Mouse (Mus musculus): ENCODE data around the gene Btbd19.

Gene Btbd19

DNA sequence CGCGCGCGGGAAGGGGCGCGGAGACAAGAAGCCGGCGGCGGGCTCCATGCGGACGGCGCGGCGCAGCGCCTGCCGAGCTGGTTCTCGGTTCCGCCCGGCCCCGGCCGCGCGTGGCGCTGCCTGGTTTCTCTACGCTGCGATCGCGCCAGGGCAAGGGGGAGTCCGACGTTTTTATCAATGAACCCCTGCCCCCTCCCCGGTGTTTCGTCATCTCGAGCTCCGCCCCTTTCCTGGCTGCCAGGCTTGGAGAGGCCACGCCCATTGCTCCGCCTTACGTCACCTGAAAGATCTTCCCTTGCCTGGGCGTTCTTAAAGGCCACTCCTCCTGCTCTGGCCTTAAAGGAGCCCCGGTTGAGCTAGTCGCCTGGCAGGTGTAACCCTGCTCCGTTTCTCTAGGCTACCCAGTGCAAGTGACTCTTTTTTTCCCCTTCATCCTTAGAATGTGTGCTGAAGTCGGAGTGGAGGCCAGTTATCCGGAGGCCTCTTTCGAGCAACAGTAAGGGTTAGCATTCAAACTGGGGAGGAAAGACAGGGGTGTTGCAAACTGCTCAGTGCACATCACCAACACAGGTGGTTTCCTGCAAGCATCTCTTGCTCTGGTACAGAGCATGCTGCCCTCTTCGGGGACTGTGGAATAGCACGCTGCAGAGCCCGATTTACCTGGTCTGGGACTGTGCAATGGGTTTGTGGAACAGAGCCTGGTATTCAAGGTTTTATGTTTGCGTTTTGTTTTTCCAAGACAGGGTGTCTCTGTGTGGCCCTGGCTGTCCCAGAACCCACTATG lies 8.5 kb upstream of the Btbd19 start, which contains the start of gene Plk3:
Gene Plk3 (minus strand): TSS at position 147 of the 784 bp plus-strand sequence.
- DNase-seq (ENCODE audit: low spot score), result peak; percentile 99

GRCm38 (mm10) chr4:117133366-117133796 lies 7.9 kb upstream of the Btbd19 start:
- DNase-seq (ENCODE audit: low spot score), result no peak

DNA sequence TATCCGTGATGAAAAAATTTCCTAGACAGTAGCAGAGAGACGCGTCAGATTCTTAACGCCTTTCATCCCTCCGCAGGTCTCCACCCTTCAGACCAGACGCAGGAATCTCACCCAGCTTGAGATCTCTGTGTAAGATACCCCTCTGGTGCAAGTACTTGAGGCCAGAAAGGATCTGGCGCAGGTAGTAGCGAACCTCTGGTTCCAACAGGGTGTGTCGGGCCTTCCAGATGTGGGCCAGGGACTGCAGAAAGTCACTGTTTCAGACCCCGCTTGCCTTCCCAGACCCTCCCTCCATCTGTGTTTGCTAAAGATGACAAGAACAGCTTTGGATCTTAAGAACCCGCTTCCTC lies 7.2 kb upstream of the Btbd19 start:
- DNase-seq (ENCODE audit: low spot score), result no peak

- peak; percentile 80 for DNase-seq (ENCODE audit: low spot score)
These were observed 6.6 kb upstream of the Btbd19 start for GRCm38 (mm10) chr4:117131890-117132793.

GRCm38 (mm10) chr4:117131198-117131597 lies 5.7 kb upstream of the Btbd19 start:
- DNase-seq (ENCODE audit: low spot score), result no peak

GRCm38 (mm10) chr4:117130790-117131189 lies 5.3 kb upstream of the Btbd19 start:
- no peak for DNase-seq (ENCODE audit: low spot score)

DNA sequence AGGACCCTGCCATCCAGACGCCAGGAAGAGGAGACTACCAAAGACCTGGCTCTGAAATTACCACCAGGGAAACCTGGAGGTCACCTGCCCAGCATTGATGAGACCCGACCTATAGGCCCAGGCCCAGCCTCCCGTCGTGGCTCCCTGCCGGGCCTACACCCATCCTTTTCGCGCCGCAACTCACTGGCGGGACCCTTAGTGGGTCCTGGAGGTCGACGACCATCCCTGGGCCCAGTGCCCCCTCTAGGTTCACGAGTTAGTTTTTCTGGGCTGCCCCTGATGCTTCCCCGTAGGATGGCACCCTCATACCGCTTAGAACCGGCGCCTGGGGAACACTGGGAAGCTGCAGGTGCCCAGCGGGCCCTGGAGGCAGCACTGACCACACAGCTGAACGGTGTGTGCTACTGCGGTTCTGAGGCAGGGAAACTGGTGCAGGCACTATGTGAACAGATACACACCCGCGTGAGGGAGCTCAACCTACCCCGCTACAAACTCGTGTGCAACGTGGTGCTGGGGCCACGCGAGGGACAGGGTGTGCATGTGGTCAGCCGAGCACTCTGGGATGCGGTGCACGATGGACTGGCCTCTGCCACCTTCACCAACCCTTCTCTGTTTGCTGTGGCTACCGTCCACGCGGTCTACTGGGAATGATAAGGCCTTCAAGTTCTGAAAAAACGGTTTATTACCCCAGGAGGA lies 2.6 kb upstream of the Btbd19 start:
- no peak for DNase-seq (ENCODE audit: low spot score)

- DNase-seq (ENCODE audit: low spot score), result no peak
These were observed 1.3 kb upstream of the Btbd19 start, which contains the start of gene Tctex1d4 for GRCm38 (mm10) chr4:117126675-117127290. Tctex1d4 (plus strand) TSS chr4:117126794.

- peak; percentile 72 for DNase-seq (ENCODE audit: low spot score)
These were observed 567 bp upstream of the Btbd19 start for GRCm38 (mm10) chr4:117125910-117126674.

GRCm38 (mm10) chr4:117124518-117125347 lies 792 bp downstream of the Btbd19 start:
- no peak for DNase-seq (ENCODE audit: low spot score)

DNA sequence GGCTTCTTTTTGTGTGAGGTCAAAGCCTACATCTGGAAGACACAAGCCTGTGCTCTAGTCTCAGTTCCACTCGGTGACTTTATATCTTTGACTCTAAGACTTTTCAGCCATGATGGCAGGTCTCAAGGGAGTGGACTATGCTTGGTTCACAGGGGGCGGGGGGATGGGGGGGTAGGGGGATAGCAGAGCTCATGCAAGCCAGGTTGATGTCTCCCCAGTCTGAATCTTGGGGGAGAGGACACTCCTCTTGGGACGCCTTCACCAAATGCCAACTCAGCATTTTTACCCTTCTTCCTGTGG lies 1.4 kb downstream of the Btbd19 start:
- DNase-seq (ENCODE audit: low spot score), result no peak

DNA sequence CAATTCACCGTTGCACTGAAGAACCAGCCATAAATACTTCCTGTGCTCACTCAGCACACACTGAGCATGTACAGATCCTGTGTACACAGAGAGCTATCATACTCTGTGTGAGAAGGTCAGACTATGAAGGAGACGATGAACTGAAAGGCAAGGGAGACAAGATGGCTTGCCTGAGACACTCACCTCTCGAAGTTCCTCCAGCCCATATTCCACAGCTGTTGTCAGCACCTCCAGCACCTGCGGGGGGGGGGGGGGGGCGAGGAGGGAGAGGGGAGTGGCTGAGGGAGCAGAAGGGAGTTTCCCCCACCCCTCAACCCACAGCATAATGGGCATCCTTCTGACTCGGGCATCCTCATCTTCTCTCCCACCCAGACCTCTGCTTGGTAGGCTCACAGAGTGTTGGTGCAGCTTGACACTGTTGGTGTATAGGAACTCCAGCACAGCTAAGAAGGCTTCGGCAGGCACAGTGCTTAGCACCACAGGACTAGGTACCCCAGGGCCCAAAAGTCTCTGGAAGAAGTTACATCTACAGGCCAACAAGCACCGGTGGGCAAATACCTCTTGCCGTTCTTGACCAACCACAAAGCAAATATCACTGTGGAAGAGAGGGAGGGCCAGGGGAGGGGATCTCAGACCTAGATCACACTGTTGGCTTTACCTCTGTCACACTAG lies 1.8 kb downstream of the Btbd19 start:
- no peak for DNase-seq (ENCODE audit: low spot score)

DNA sequence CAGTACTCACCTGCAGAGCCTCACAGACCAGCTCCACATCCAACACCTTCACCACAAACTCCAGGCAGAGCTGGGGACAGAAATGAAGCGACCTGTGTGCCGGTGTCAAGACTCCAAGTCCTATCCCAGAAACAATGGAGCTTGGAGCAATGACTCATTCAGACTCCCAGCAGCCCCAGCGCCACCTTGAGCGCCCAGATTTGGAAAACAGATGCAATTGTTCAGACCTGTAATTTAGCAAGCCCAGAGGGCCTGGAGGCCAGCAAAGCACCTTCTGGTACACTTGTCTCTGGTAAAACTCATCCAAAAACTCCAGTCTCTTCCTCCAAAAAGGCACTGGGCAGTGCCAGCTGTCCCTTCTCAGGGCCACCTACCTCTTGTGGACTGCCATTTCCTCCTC lies 3.3 kb downstream of the Btbd19 start:
- DNase-seq (ENCODE audit: low spot score), result no peak

- peak; percentile 98 for DNase-seq (ENCODE audit: low spot score)
These were observed 4.8 kb downstream of the Btbd19 start for GRCm38 (mm10) chr4:117120445-117121414.

- no peak for DNase-seq (ENCODE audit: low spot score)
These were observed 5.5 kb downstream of the Btbd19 start for GRCm38 (mm10) chr4:117120052-117120444.

DNA sequence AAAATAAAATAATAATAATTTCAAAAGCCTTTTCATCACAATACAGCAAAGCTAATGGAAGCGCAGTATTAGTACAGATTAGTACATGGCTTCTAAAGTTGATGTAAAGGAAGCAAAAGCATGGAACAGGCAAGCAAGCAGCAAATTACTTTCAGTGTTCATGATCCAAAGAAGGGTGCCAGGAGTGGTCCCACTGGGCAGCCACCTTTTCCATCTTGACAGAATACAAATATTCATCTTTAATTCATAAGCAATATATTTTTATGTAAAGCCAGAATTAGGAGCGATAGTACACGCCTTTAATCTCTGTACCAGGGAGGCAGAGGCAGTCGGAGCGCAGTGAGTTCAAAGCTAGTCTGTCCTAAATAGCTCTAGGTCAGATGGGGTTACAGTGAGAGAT lies 5.9 kb downstream of the Btbd19 start:
- DNase-seq (ENCODE audit: low spot score), result no peak

GRCm38 (mm10) chr4:117117931-117118330 lies 7.6 kb downstream of the Btbd19 start:
- no peak for DNase-seq (ENCODE audit: low spot score)

- no peak for DNase-seq (ENCODE audit: low spot score)
These were observed 9.9 kb downstream of the Btbd19 start for GRCm38 (mm10) chr4:117115592-117115991.

GRCm38 (mm10) chr4:117113237-117113636 lies 12.3 kb downstream of the Btbd19 start:
- no peak for DNase-seq (ENCODE audit: low spot score)
